Mouse (Mus musculus): ENCODE measurements around the gene Kif26b.

DNA sequence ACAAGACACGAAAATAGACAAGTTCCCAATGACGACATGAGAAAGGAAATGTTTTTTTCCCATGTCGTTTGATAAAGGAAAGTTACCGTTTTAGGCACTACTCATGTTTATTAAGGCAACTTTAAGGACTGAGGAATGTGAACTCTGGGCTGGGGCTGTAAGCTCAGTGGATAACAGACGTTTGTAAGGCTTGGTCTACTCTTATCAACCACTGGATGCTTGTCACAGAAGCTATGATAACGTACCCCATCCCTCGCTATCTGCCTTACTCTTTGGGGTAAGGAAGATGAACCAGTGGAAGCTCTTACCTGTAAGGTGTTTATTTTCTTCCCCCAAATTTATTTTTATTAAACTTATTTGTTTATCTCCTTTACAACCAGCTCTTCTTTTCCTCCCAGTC, 108.4 kb downstream of the Kif26b start:
- TF ChIP-seq CTCF (IDR thresholded peaks at IDR 0.05; ENCODE audit: control insufficient read depth, insufficient read depth, insufficient replicate concordance, low read depth, low read length), result no peak
- TF ChIP-seq POLR2A (IDR thresholded peaks at IDR 0.05; ENCODE audit: control insufficient read depth, low read depth, low read length), result no peak

All from testis, adult 2 months (tissue).